Mouse (Mus musculus) intestine, embryonic 16.5 days (tissue): ENCODE results near the gene Lin28a. TPM values are rescaled to one million over a fixed set of nuclear protein-coding genes. Genes with fewer than 3 reads are reported as not detected.

Experiments
- ATAC-seq: fragments of 200-750 bp; cut with Nextera tagmentation; 2 replicates; pipeline ENCODE4 v1.8.0; 2017; ENCODE audit warnings: moderate TSS enrichment, moderate library complexity
- H3K27ac ChIP-seq: fragments of 300-500 bp; sonication (generic); 2 replicates; pipeline ENCODE4 v1.5.1; 2014; ENCODE audit warnings: mild to moderate bottlenecking, low read length
- H3K27me3 ChIP-seq: fragments of 300-500 bp; sonication (generic); replicated peaks from 2 replicates; pipeline ENCODE4 v1.6.1; 2014; ENCODE audit warnings: low read length, control low read depth, mixed read lengths; ENCODE audit not compliant: control insufficient read depth, insufficient read depth
- H3K36me3 ChIP-seq: fragments of 300-500 bp; sonication (generic); 2 replicates; pipeline ENCODE4 v1.6.1; 2014; ENCODE audit warnings: low read length, control low read depth; ENCODE audit not compliant: control insufficient read depth, insufficient read depth
- H3K4me1 ChIP-seq: fragments of 300-500 bp; sonication (generic); 2 replicates; pipeline ENCODE4 v1.6.1; 2014; ENCODE audit warnings: low read length, control low read depth, mixed read lengths; ENCODE audit not compliant: control insufficient read depth, insufficient read depth
- H3K4me2 ChIP-seq: fragments of 300-500 bp; sonication (generic); 2 replicates; pipeline ENCODE4 v1.6.1; 2014; ENCODE audit warnings: low read depth, low read length, control low read depth
- H3K4me3 ChIP-seq: fragments of 300-500 bp; sonication (generic); 2 replicates; pipeline ENCODE4 v1.5.1; 2014; ENCODE audit warnings: mild to moderate bottlenecking, low read length
- H3K9ac ChIP-seq: fragments of 300-500 bp; sonication (generic); 2 replicates; pipeline ENCODE4 v1.6.1; 2014; ENCODE audit warnings: low read depth, low read length
- H3K9me3 ChIP-seq: fragments of 300-500 bp; sonication (generic); 2 replicates; pipeline ENCODE4 v1.6.1; 2016; ENCODE audit warnings: low read length, control low read depth; ENCODE audit not compliant: control insufficient read depth
- WGBS: fragments of 180-500 bp; shearing (Covaris S2); extraction: QIAGEN DNeasy Blood & Tissue Kit; methylation state at CpG from one replicate; pipeline ENCODE4 v1.1.7; 2014; 5-methylcytosine and 5-hydroxymethylcytosine counted together
- polyA plus RNA-seq: library from polyadenylated mRNA; unstranded; fragments of >200 nt; fragmentation: Nextera tagmentation; extraction: Ambion mirVana; gene quantifications from 2 replicates; pipeline ENCODE4 v1.2.1, GENCODE M21; 2015

Gene Lin28a
- polyA plus RNA-seq, 1 experiment from 2014 or later: 0.10 TPM

GRCm38 (mm10) chr4:133956358-133956757 lies 62.3 kb downstream of the Lin28a start:
- no peak for ATAC-seq
- no peak overlapping the region for H3K4me2 ChIP-seq
- H3K4me3 ChIP-seq: no peak overlapping the region
- no peak overlapping the region for H3K27ac ChIP-seq
- no peaks in the 10 kb centered on the region for H3K4me1 ChIP-seq
- no peaks in the 10 kb centered on the region for H3K36me3 ChIP-seq
- WGBS: 85% methylated on average over 4 of the region's 4 CpGs
- no peak overlapping the region for H3K9ac ChIP-seq
- no peaks in the 10 kb centered on the region for H3K9me3 ChIP-seq
- H3K27me3 ChIP-seq: no peaks in the 10 kb centered on the region

Other genes with a start within 250 kb of the Lin28a start
- gene Rps6ka1, start 131.0 kb downstream of the Lin28a start, polyA plus RNA-seq: 148 and 156 TPM in 2 replicates
- 1,469 and 1,670 TPM in 2 replicates for gene Hmgn2, start 50.2 kb downstream of the Lin28a start, polyA plus RNA-seq
- 41.3 and 45.4 TPM in 2 replicates for gene Dhdds, start 17.9 kb downstream of the Lin28a start, polyA plus RNA-seq
- gene Zfp683, start 35.0 kb upstream of the Lin28a start, polyA plus RNA-seq: not detected in 2 replicates
- gene Crybg2, start 42.0 kb upstream of the Lin28a start, polyA plus RNA-seq: 22.3 and 22.9 TPM in 2 replicates
- gene Cd52, start 76.2 kb upstream of the Lin28a start, polyA plus RNA-seq: 27.8 and 28.4 TPM in 2 replicates
- 4.3 and 5.6 TPM in 2 replicates for gene Ubxn11, start 83.7 kb upstream of the Lin28a start, polyA plus RNA-seq
- 428 and 452 TPM in 2 replicates for gene Sh3bgrl3, start 109.9 kb upstream of the Lin28a start, polyA plus RNA-seq
- 112 and 125 TPM in 2 replicates for gene Cep85, start 168.3 kb upstream of the Lin28a start, polyA plus RNA-seq
- gene Gm7534, start 184.2 kb upstream of the Lin28a start, polyA plus RNA-seq: not detected in 2 replicates
- gene Catsper4, start 208.5 kb upstream of the Lin28a start, polyA plus RNA-seq: 0.37 and 0.60 TPM in 2 replicates
- 16.9 and 18.3 TPM in 2 replicates for gene Cnksr1, start 219.6 kb upstream of the Lin28a start, polyA plus RNA-seq
- gene E130218I03Rik, start 224.8 kb upstream of the Lin28a start, polyA plus RNA-seq: 0.28 and 0.34 TPM in 2 replicates
- gene Zfp593, start 226.8 kb upstream of the Lin28a start, polyA plus RNA-seq: 13.0 and 14.5 TPM in 2 replicates
- not detected in 2 replicates for gene Gm30191, start 228.1 kb upstream of the Lin28a start, polyA plus RNA-seq
- gene Grrp1, start 235.3 kb upstream of the Lin28a start, polyA plus RNA-seq: 3.6 and 5.0 TPM in 2 replicates